Mouse (Mus musculus) adrenal gland, postnatal 25 days (tissue): ENCODE data around the gene Cpa2. TPM values are rescaled to one million over a fixed set of nuclear protein-coding genes. Genes with fewer than 3 reads are reported as not detected.

Experiments
- DNase-seq: peaks from one replicate; pipeline ENCODE4 v3.0.0; 2021; ENCODE audit warnings: mixed read lengths
- long read RNA-seq: library from polyadenylated mRNA; stranded (forward); transcript quantifications from one replicate; pipeline ENCODE4 v2.0.0, GENCODE M21; 2021
- total RNA-seq: library from RNA; stranded (reverse); gene quantifications from 2 replicates; pipeline ENCODE4 v1.2.3, GENCODE M21; 2021

Gene Cpa2
- total RNA-seq: 0.52 and 0.90 TPM in 2 replicates
- long read RNA-seq, partial matches to known transcripts: 2 of 3 reads
- long read RNA-seq, other reads (novel, unspliced or antisense): 1 of 3 reads

- DNase-seq: no peak
Observed at GRCm38 (mm10) chr6:30541009-30541799, at the start of gene Cpa2. Gene Cpa2 (plus strand): TSS chr6:30541582.

DNA sequence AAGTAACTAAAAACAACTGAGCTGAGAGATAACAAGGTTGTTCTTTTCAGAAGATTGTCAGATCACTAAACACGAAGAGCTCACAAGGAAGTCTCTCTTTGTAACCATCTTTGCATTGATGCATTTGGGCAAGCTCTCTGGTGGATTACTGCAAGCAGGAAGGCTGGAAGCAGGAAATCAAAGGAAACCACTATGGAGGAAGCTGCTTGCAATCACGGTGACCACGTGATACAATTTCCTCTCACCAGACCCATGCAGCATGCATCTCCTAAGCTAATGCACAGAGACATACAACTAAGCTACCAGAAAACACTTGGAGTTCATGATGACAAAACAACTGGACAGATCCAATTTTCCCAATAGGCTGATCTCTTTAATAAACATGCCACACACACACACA, 42.3 kb upstream of the Cpa2 start:
- no peak for DNase-seq

GRCm38 (mm10) chr6:30508824-30509223, 32.6 kb upstream of the Cpa2 start:
- no peak for DNase-seq

DNA sequence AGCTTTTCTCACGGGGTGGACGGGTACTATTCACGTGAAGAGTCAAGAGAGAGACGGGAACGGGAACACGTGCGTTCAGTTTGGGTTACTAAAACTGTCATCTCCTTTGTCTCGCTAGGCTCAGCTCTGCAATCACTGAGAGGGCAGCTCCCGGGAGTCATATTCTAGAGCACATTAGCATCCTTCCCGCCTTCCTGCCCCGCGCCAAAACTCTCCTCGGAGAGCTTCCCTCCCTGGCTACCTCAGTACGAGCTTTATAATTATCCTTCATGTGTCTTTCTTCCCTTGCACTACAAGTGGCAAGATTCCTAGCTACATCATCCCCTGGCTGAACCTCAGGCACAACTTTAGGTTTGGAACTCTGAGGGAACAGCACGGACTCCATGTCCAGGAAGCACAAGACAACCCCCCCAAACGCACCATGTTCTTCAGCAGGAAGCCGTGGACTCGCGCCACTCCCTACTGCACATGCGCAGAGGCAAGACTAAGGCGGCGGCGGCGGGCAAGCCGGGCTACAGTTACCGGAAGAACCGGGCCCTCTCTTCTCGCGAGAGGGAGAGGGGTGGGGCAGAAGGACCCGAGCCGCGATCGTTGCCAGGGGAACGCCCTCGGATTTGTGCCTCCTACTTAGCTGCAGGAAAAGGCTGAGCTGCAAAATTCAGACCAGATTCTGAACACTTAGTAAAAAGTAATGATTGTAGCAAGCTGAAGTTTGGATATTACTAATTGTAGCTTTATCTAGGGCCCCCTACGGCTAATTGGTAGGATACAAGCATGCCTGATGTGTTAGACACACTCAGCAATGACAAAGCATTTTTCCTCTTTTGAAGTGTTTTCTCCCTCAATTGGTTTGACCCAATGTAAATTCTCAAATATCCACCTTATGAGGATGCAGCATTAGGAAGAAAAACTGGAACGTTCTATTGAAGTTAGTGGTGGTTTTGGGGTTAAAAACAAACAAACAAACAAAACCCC, 31.8 kb upstream of the Cpa2 start, which contains the start of the genes Tmem209 and Ssmem1:
TSS of gene Tmem209 (minus strand) at position 519 of the 975 bp plus-strand sequence.
TSS of gene Ssmem1 (plus strand) at position 585 of the 975 bp plus-strand sequence.
- DNase-seq: peak; percentile 99

DNA sequence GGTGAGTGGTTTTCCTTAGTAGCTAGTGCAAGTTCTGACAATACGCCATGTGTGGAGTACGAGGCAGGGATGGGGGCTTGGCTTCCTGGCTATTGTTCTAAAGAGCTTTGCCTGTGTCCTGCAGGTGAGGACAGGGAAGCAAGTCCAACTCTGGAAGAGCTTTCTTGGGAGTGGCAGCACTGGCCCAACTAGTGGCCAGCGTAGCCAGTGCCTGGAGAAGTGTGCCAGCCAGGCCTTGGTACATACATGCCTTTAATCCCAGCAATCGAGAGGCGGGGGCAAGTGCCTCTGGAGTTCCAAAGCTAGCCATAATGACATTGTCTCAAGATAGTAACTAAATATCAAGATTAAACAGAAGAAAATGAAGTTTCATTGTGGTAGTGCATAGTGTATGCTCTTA, 31.1 kb upstream of the Cpa2 start:
- no peak for DNase-seq

DNA sequence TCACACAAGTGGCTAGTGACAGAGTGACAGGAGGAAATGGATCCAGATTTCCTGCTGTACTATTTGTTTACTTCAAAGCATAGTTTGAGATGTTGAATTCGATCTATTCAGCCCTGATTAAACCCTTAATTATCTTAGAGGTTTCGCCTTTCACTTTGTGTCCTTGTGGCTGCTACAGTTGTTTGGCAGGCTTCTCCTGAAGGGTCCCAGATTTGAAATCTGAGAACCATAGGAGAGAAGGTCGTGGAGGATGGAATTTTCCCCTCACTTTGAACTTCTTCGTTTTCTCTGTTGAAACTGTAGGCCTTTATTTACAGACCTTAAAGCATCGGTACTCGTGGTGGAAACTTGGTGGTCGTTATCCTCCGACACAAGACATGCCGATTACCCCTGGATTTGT, 27.1 kb upstream of the Cpa2 start:
- no peak for DNase-seq

DNA sequence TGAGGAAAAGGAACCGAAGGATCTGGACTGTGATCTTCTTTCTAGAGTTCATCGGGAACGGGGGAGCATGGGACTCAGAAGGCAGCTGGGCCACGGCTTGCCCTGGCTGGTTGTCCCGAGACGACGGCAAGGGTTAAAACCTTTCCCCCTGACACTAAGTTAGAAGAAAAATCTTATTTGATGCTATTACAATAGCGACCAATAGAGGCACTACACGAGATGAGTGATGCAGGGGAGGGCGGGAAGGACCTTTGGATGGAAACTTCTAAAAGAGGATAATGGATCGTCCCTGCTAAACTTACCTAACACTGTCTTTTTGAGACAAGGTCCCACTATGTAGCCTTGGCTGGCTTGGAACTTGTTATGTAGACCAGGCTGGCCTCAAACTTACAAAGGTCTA, 21.0 kb upstream of the Cpa2 start:
- DNase-seq: no peak

GRCm38 (mm10) chr6:30525456-30526332, 15.7 kb upstream of the Cpa2 start:
- no peak for DNase-seq

DNA sequence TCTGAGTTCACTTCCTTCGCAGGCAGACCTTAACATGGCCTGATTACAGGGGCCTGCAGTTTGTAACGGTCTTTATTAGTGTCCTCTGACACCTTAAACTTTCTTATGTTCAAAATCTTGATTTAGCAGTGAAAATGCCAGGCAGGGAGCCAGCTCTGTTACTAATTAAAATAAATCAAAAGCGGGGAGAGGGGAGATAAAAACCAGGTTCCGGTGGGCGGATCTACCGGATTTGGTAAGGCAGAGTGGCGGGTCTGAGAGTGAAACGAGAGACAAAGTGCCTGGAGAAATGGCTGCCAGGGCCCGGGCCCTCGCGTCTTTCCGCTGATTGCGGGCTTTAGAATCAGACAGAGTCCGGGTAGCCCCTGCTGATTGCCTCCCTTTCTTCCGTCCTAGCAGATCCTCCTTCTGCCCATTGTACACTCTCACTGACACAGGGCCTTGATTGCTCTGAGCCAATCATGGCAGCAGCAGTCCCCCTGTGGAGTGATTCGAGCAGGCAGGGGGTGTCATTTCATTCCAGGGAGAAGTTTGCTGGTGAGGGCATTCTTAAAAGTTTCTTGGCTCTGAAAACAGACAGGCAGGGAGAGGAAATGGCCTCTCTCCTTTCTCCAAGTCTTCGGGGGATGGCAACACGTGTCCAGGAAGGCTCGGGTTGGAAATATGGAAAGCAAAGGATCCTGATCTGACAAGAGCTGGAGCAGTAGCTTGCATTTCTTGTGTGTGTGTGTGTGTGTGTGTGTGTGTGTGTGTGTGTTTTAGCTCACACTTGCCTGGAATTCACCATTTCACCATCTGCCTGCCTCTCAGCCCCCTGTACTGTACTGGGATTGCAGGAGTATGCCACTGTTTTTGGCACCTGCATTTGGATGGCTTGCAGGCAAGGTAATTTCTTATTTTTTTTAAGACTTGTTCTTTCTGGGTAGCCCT, 14.5 kb upstream of the Cpa2 start:
- no peak for DNase-seq

GRCm38 (mm10) chr6:30528800-30529199, 12.6 kb upstream of the Cpa2 start:
- DNase-seq: no peak

GRCm38 (mm10) chr6:30535340-30535739, 6.0 kb upstream of the Cpa2 start:
- DNase-seq: peak; percentile 70

GRCm38 (mm10) chr6:30538240-30538639, 3.1 kb upstream of the Cpa2 start:
- no peak for DNase-seq

DNA sequence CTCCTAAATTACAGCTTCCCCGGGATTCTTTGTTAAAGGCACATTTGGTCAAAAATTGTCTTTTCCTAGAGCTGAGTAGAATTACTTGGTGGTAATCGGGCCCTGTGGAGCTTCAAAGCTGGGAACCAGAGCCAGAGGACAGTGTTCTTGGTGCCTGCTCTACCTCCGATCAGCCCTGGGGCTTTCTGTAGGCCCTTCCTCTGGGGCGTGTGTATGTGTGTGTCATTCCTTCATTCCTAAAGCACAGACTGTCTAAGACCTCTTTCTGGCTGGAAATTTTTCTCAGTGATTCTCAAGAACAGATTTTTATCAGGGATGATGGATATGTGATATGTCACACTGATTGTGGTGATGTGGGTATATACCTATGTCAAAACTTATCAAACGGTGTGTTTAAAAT, 2.6 kb upstream of the Cpa2 start:
- DNase-seq: no peak

DNA sequence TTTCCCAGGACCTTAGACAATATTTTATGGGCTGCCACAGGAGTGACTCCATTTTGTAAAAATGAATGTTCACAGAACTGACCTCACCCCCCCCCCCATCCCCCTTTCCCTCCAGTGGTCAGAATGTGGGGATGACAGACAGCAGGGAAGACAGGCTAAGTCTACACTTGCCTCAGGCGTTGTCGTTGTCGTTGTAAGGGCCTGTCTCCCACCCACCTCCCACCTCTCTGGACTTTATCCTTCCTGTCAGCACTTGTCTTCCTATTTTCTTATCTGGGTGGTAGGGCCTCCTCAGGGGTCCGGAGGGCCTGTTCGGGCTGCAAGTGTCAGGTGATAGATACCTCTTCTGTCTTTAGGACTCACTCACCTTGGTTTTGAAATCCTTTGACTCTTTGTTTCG, 895 bp downstream of the Cpa2 start:
- no peak for DNase-seq

DNA sequence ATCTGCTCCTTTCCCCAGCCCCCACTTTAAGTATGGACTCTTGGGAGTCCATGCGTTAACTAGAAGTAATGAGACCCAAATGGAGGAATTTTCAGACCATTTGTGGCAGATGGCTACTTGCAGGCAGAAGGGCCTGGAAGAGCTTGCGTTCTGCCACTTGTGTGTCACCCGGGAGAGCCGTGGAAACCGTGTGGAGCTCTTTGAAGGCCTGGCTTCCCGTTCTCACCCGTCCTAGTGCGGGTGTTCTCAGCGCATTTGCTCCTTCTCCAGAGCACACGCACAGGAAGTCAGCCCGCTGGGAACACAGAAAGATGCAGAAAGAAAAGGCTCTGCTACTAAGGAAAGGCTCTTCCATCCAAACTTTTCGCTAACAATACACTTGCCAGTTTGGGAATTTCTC, 1.7 kb downstream of the Cpa2 start:
- DNase-seq: no peak

GRCm38 (mm10) chr6:30543851-30544250, 2.5 kb downstream of the Cpa2 start:
- DNase-seq: no peak

- DNase-seq: no peak
Observed at GRCm38 (mm10) chr6:30545689-30546088, 4.3 kb downstream of the Cpa2 start.

GRCm38 (mm10) chr6:30546571-30547273, 5.3 kb downstream of the Cpa2 start:
- peak; percentile 32 for DNase-seq

- DNase-seq: peak; percentile 57
Observed at GRCm38 (mm10) chr6:30547274-30547645, 5.9 kb downstream of the Cpa2 start.
